Mouse (Mus musculus) embryonic facial prominence, embryonic 12.5 days (tissue): ENCODE measurements around the gene Otud7a. TPM values are rescaled to one million over a fixed set of nuclear protein-coding genes. Genes with fewer than 3 reads are reported as not detected.

ENCODE experiments used
- ATAC-seq: fragments of 200-750 bp; cut with Nextera tagmentation; 2 replicates; pipeline ENCODE4 v1.8.0; 2017; ENCODE audit not compliant: insufficient number of reproducible peaks, insufficient read depth, low FRiP score, low TSS enrichment
- H3K27ac ChIP-seq: fragments of 300-500 bp; sonication (generic); 2 replicates; pipeline ENCODE4 v1.5.1; 2016; ENCODE audit warnings: mild to moderate bottlenecking
- H3K27me3 ChIP-seq: fragments of 300-500 bp; sonication (generic); 2 replicates; pipeline ENCODE4 v1.6.1; 2016; ENCODE audit warnings: mild to moderate bottlenecking, moderate library complexity
- H3K36me3 ChIP-seq: fragments of 300-500 bp; sonication (generic); 2 replicates; pipeline ENCODE4 v1.6.1; 2016; ENCODE audit warnings: mild to moderate bottlenecking
- H3K4me1 ChIP-seq: fragments of 300-500 bp; sonication (generic); 2 replicates; pipeline ENCODE4 v1.6.1; 2016
- H3K4me2 ChIP-seq: fragments of 300-500 bp; sonication (generic); replicated peaks from 2 replicates; pipeline ENCODE4 v1.6.1; 2016; ENCODE audit warnings: mild to moderate bottlenecking, moderate library complexity
- H3K4me3 ChIP-seq: fragments of 300-500 bp; sonication (generic); 2 replicates; pipeline ENCODE4 v1.5.1; 2016; ENCODE audit warnings: mild to moderate bottlenecking
- H3K9ac ChIP-seq: fragments of 300-500 bp; sonication (generic); 2 replicates; pipeline ENCODE4 v1.6.1; 2016; ENCODE audit warnings: mild to moderate bottlenecking, moderate library complexity
- H3K9me3 ChIP-seq: fragments of 300-500 bp; sonication (generic); 2 replicates; pipeline ENCODE4 v1.6.1; 2016; ENCODE audit warnings: mild to moderate bottlenecking, moderate library complexity
- WGBS: fragments of 180-500 bp; shearing (Covaris S2); methylation state at CpG from one replicate; pipeline ENCODE4 v1.1.7; 2016; 5-methylcytosine and 5-hydroxymethylcytosine counted together
- polyA plus RNA-seq: library from polyadenylated mRNA; unstranded; fragments of >200 nt; fragmentation: Nextera tagmentation; extraction: Ambion mirVana; gene quantifications from 2 replicates; pipeline ENCODE4 v1.2.1, GENCODE M21; 2016

Otud7a gene
- polyA plus RNA-seq: 0.28 and 0.61 TPM in 2 replicates

DNA sequence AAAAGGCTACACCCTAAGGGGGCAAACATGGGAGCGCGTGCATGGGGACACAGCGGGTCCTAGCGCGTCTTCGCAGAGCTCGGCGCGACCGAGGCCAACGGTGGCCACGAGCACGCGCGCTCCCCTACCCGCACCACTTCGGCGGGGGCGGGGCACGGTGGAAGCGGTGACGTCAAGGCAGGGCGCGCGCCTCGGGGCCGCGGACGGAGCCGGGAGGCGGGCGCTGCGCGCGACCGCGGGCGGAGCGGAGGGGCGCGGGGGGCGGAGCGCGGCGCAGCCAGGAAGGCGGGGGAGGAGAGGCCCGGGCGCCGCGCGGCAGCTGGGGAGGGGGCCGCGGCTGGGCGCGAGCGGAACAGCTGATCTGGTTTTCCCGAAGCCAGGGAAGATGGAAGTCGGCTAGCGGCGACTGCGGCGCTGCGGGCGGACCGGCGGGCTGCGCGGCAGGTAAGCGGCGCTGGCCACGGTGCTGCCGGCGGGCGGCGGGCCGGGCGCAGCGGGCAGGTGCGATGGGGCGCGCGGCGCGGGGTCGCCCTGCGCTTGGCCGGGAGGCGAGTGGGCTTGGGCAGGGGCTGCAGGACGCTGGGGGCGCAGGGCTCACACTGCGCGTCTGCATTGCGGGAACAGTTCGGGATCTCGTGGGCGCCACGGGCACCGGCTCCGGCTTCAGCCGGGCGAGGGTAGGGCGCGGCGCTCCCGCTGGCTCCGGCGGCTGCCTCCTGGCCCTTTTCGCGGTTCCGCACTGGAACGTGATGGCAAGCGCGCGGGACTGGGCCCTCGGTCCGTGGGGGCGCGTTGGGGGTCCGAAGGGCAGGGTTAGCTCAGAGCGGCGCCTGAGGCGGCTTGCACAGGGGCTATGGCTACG lies at the start of gene Otud7a:
Gene Otud7a (plus strand): TSS at position 268 of the 862 bp plus-strand sequence.
- WGBS: under 1% methylated on average over 87 of the region's 123 CpGs
- Histone ChIP-seq H3K9me3 (no peaks in the 10 kb centered on the region), H3K27ac (no peak within 1 kb of the TSS), H3K27me3 (peaks cover 21% of the 10 kb centered on the region), H3K4me1 (no peaks in the 10 kb centered on the region), H3K9ac (peak within 1 kb of the TSS; percentile 49), H3K4me2 (peak within 1 kb of the TSS; percentile 96), H3K4me3 (peak within 1 kb of the TSS; percentile 52), H3K36me3 (no peaks in the 10 kb centered on the region)
- peak; percentile 87 for ATAC-seq

DNA sequence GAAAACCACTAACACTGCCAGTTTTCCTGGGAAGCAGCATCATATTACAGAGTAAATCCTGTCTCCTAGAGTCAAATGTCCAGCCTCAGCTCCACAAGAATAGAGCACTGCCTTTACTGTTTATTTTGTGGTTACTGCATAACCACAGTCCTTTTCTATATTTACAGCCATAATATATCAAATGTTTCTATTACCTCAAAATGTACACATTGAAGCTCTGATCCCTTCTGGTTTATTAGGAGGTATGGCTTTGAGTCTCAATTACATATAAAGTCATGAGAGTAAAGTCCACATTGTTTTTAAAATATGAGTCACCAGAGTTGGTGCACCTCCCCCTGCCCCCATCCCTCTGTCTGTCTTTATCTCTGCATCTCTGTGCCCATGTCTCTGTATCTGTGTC lies 38.6 kb upstream of the Otud7a start:
- no peak overlapping the region for H3K4me3 ChIP-seq
- ATAC-seq: no peak
- H3K4me1 ChIP-seq: no peaks in the 10 kb centered on the region
- H3K36me3 ChIP-seq: no peaks in the 10 kb centered on the region
- H3K9me3 ChIP-seq: no peaks in the 10 kb centered on the region
- H3K27me3 ChIP-seq: no peaks in the 10 kb centered on the region
- no peak overlapping the region for H3K9ac ChIP-seq
- H3K27ac ChIP-seq: no peak overlapping the region
- H3K4me2 ChIP-seq: no peak overlapping the region

DNA sequence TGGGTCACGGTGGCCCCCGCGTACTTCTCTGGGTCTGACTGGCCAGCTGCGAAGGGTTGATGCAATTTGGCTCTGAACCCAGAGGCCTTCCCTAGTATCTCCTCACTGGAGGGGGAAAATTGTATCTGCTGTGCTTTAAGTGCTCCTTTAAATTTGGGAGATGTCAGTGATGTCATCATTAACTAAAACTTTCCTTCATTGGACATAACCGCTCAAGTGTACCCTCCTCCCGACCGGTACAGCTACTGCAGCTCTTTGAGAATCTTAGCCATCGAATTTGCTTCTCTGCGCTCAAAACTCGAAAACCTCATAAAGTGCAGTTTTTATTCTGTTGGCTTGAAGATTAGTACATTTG lies 772 bp downstream of the Otud7a start:
- Histone ChIP-seq H3K4me3 (peak overlapping the region; percentile 52), H3K27me3 (peaks cover 21% of the 10 kb centered on the region), H3K9me3 (no peaks in the 10 kb centered on the region), H3K27ac (no peak overlapping the region), H3K4me2 (peak overlapping the region; percentile 96), H3K9ac (peak overlapping the region; percentile 49), H3K36me3 (no peaks in the 10 kb centered on the region), H3K4me1 (no peaks in the 10 kb centered on the region)
- ATAC-seq: no peak; the same call in 1 of the 2 replicates
- WGBS: 24% methylated on average over 10 of the region's 10 CpGs

DNA sequence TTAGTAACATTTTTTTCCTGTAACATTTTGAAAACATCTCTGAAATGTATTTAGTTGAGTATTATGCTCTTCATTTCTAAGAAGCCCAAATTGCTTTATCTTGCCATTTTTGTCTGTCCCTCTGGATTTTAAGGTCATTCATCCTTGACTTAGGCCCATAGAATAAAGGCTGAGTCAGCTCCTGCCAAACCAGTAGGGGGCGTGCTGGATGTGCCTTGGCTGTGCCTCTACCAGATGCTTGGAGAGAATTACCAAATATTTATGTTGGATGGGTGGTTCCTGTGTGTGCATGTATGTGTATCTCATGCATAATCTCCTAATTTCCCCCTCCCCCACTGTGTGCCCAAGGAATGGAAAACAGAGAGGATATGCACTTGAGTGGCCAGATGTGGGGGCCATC lies 2.4 kb downstream of the Otud7a start:
- no peak overlapping the region for H3K9ac ChIP-seq
- 39% methylated on average over 1 of the region's 1 CpGs for WGBS
- ATAC-seq: no peak
- no peaks in the 10 kb centered on the region for H3K4me1 ChIP-seq
- H3K4me3 ChIP-seq: no peak overlapping the region
- H3K27me3 ChIP-seq: peaks cover 21% of the 10 kb centered on the region
- H3K27ac ChIP-seq: no peak overlapping the region
- H3K36me3 ChIP-seq: no peaks in the 10 kb centered on the region
- H3K9me3 ChIP-seq: no peaks in the 10 kb centered on the region
- no peak overlapping the region for H3K4me2 ChIP-seq

DNA sequence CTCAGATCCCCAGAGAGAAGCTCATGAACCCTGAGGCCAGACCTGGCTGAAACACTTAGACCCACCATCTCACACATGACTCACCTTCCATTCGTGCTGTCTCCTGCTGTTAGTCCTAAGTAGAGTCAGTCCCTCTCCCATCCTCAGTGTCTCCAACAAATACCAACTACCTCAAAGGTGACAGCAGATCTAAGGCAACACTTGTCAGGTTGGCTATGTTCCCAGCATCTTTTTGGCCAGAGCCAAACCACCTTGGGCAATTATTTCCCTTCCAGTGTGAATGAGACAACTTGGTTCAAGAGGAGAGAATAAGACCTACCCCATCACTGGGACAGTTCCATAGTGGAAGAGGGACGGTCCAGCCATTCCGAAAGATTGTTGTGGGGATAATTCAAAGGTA lies 10.7 kb downstream of the Otud7a start:
- Histone ChIP-seq H3K9me3 (no peaks in the 10 kb centered on the region), H3K4me3 (no peak overlapping the region), H3K27ac (no peak overlapping the region), H3K27me3 (no peaks in the 10 kb centered on the region), H3K9ac (no peak overlapping the region), H3K4me1 (no peaks in the 10 kb centered on the region), H3K36me3 (no peaks in the 10 kb centered on the region), H3K4me2 (no peak overlapping the region)
- WGBS: 83% methylated on average over 3 of the region's 3 CpGs
- ATAC-seq: no peak

DNA sequence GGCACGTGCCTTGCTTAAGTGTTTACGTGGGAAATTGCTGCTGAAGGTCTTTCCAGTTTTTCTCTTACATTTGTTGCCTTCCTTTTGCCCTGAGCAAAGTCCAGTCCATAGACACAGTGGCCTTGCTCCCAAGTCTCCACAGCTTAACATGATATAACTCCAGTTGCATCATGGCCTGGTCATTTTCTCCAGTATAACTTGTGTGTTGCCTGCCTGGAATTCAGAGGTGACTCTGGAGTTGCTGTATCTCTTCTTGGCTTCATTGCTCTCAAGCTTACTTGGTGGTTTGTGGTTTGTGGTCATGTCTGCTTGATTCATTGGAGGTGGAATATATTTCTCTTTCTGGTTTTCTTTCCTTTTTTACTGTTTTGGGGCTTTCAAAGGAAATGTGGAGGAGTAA lies 17.7 kb downstream of the Otud7a start:
- WGBS: 78% methylated on average over 2 of the region's 2 CpGs
- H3K4me2 ChIP-seq: no peak overlapping the region
- H3K27me3 ChIP-seq: no peaks in the 10 kb centered on the region
- no peak overlapping the region for H3K27ac ChIP-seq
- H3K4me1 ChIP-seq: no peaks in the 10 kb centered on the region
- no peak for ATAC-seq
- H3K36me3 ChIP-seq: no peaks in the 10 kb centered on the region
- H3K9me3 ChIP-seq: no peaks in the 10 kb centered on the region
- no peak overlapping the region for H3K4me3 ChIP-seq
- H3K9ac ChIP-seq: no peak overlapping the region

DNA sequence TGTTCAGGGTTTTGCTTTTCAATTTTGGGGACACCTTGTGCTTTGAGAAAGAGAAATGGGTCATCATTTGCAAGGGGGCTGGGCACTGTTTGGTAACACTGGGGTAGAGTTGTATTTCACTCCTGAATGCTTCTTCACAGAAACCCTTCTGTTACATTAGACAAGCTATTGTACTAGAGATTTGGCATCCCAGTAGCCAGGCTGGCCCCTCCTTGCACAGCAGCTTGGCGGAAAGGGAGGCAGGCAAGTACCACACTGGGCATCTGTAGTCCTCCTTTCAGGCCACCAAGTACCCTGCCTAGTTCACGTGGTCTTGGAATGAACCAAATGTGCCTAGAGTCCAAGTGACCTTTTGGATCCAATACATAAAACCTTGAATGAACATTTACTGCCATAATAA lies 18.1 kb downstream of the Otud7a start:
- Histone ChIP-seq H3K27me3 (no peaks in the 10 kb centered on the region), H3K9me3 (no peaks in the 10 kb centered on the region), H3K4me3 (no peak overlapping the region), H3K9ac (no peak overlapping the region), H3K4me1 (no peaks in the 10 kb centered on the region), H3K36me3 (no peaks in the 10 kb centered on the region), H3K27ac (no peak overlapping the region), H3K4me2 (no peak overlapping the region)
- WGBS: 77% methylated on average over 2 of the region's 2 CpGs
- no peak for ATAC-seq

DNA sequence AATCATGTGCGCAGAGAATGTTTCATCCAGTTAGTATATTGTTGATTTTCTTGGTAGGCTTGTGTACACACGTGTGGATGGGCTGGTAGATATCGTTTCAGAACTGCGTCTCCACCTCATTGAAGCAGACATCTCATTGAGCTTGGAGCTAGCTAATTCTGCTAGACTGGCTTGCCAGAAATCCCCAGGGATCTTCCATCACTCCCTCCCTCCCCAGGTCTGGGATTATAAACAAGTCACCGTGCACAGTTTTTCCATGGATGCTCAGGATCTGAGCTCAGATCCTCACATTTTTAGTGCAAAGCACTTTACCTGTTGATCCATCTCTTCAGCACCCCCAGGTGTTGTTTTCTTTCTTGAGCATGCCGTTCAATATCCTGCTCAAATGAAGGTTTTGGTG lies 22.2 kb downstream of the Otud7a start:
- Histone ChIP-seq H3K4me3 (no peak overlapping the region), H3K27ac (no peak overlapping the region), H3K36me3 (no peaks in the 10 kb centered on the region), H3K4me2 (no peak overlapping the region), H3K27me3 (no peaks in the 10 kb centered on the region), H3K9ac (no peak overlapping the region), H3K9me3 (no peaks in the 10 kb centered on the region), H3K4me1 (no peaks in the 10 kb centered on the region)
- 85% methylated on average over 6 of the region's 6 CpGs for WGBS
- ATAC-seq: no peak

DNA sequence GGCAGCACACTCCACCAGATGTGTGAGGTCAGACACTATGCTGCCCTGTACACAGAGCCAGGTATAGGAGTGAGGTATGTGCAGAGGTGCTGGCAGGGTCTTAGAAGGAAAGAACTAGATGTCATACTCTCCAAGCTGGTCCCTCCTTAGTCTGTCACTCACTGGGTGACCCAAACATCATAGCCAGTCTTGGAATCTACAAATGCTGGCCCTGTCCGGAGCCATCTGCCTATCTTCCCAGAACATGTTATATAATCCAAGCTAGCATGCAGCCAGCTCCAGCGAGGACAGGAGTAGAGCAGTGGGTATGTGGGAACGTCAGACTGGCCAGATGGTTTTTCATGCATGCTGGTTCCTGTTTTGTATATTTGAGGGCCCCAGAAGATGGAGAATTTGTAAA lies 23.7 kb downstream of the Otud7a start:
- Histone ChIP-seq H3K9ac (no peak overlapping the region), H3K27ac (no peak overlapping the region), H3K4me3 (no peak overlapping the region), H3K4me2 (no peak overlapping the region), H3K9me3 (no peaks in the 10 kb centered on the region), H3K27me3 (no peaks in the 10 kb centered on the region), H3K4me1 (no peaks in the 10 kb centered on the region), H3K36me3 (no peaks in the 10 kb centered on the region)
- ATAC-seq: no peak
- 75% methylated on average over 3 of the region's 3 CpGs for WGBS

DNA sequence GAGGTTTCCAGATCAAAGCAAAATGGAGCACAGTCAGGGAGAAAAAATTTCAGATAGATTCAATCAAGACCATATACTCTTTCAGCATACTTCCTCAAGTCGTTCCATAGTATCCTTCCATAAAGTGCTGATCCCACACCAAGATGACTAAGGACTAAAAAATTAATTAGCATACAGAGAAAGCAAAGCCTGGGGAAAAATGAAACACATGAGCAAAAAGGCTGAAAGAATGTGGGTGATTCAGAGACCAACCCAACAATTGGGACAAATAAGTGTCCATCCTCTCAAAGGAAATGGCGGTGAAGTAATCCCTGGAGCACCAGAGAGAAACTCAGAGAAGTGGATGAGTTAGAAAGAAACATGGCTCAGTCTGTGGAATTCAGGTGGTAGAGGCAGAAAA lies 38.5 kb downstream of the Otud7a start:
- Histone ChIP-seq H3K4me3 (no peak overlapping the region), H3K9ac (no peak overlapping the region), H3K4me1 (no peaks in the 10 kb centered on the region), H3K36me3 (no peaks in the 10 kb centered on the region), H3K9me3 (no peaks in the 10 kb centered on the region), H3K27me3 (no peaks in the 10 kb centered on the region), H3K27ac (no peak overlapping the region), H3K4me2 (no peak overlapping the region)
- ATAC-seq: no peak
- 91% methylated on average over 2 of the region's 2 CpGs for WGBS

DNA sequence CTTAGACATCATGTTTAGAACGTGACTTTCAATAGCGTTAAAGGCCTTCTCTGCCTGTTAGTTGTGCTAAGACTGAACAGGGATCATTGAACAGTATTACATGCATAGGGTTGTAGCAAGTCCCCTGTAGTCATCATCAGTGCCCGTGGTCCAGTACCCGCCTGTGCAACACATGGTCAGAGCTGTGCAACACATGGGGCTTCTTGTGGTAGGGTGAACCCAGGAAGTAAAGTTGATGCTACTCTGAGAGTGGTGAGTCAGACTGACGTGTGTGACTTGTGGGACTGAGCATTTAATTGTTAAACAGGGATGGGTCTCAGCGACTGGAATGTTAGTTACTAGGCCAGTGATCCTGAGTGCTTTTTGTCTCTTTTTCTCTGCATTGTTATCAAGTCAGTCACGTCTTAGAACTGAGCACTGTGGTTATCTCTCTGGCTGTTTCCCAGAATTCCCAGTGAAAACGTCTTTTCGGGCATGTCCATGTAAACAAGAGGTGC lies 52.5 kb downstream of the Otud7a start:
- no peak overlapping the region for H3K9ac ChIP-seq
- H3K9me3 ChIP-seq: no peaks in the 10 kb centered on the region
- H3K27ac ChIP-seq: no peak overlapping the region
- H3K4me1 ChIP-seq: no peaks in the 10 kb centered on the region
- H3K36me3 ChIP-seq: no peaks in the 10 kb centered on the region
- no peak overlapping the region for H3K4me3 ChIP-seq
- no peak for ATAC-seq
- 78% methylated on average over 9 of the region's 9 CpGs for WGBS
- H3K4me2 ChIP-seq: no peak overlapping the region
- no peaks in the 10 kb centered on the region for H3K27me3 ChIP-seq

DNA sequence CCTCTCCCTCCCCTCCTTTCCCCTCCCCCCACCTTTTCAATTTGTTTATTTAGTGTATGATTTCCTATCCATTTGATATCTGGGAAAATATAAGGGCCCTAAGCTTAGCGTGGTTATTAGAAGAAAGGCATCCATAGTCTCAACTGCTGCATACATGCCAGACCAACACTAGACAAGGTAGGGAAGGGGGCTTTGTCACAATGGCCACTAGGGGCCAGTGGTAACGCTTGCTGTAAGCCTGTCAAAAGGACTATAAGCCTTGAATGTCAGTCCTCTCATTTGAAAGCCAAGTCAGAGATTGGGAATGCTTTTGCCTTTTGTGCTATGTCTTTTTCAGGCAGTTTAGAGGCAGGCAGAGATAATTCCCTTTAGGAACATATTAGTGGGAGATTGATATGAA lies 59.7 kb downstream of the Otud7a start:
- Histone ChIP-seq H3K4me1 (no peaks in the 10 kb centered on the region), H3K36me3 (no peaks in the 10 kb centered on the region), H3K4me3 (no peak overlapping the region), H3K27me3 (no peaks in the 10 kb centered on the region), H3K27ac (no peak overlapping the region), H3K4me2 (no peak overlapping the region), H3K9ac (no peak overlapping the region), H3K9me3 (no peaks in the 10 kb centered on the region)
- no peak for ATAC-seq
- 13% methylated on average over 2 of the region's 2 CpGs for WGBS
